Mouse (Mus musculus) G1E (cell line): ENCODE results near the gene Tmem50a. TPM values are rescaled to one million over a fixed set of nuclear protein-coding genes. Genes with fewer than 3 reads are reported as not detected.

Source experiments
- ATAC-seq: 2 replicates; pipeline ENCODE4 v1.8.0; 2016; ENCODE audit warnings: mild to moderate bottlenecking; ENCODE audit not compliant: insufficient number of reproducible peaks, poor library complexity, low FRiP score, severe bottlenecking; ENCODE audit errors: extremely low read depth
- DNase-seq: peaks from one replicate; pipeline ENCODE4 v3.0.0; 2012; ENCODE audit warnings: low spot score
- H3K27me3 ChIP-seq: 2 replicates; pipeline ENCODE4 v1.6.1; 2012; ENCODE audit warnings: mild to moderate bottlenecking, low read length, inconsistent platforms; ENCODE audit not compliant: insufficient read depth
- H3K36me3 ChIP-seq: replicated peaks from 2 replicates; pipeline ENCODE3; 2012; ENCODE audit warnings: mild to moderate bottlenecking, inconsistent platforms
- H3K4me1 ChIP-seq: 2 replicates; pipeline ENCODE4 v1.6.1; 2012; ENCODE audit warnings: low read depth, low read length, inconsistent platforms, mixed read lengths; ENCODE audit not compliant: insufficient read depth
- H3K4me3 ChIP-seq: 2 replicates; pipeline ENCODE4 v1.5.1; 2012; ENCODE audit warnings: low read depth, mild to moderate bottlenecking, inconsistent platforms, low read length, moderate library complexity, mixed read lengths
- H3K9me3 ChIP-seq: replicated peaks from 2 replicates; pipeline ENCODE4 v1.6.1; 2012; ENCODE audit warnings: inconsistent platforms
- CTCF ChIP-seq: IDR thresholded peaks from 2 replicates; pipeline ENCODE4 v1.5.1; 2012; ENCODE audit warnings: low read depth, low read length, inconsistent platforms, mixed read lengths
- GATA1 ChIP-seq: IDR thresholded peaks from 2 replicates; pipeline ENCODE4 v1.6.1; 2012; ENCODE audit warnings: borderline replicate concordance, low read length, inconsistent platforms, mixed read lengths
- GATA2 ChIP-seq: IDR thresholded peaks from 2 replicates; pipeline ENCODE4 v1.6.1; 2012; ENCODE audit warnings: low read depth, low read length, inconsistent platforms, borderline replicate concordance
- POLR2AphosphoS5 ChIP-seq: IDR thresholded peaks from 2 replicates; pipeline ENCODE4 v1.6.1; 2012; ENCODE audit warnings: low read depth, low read length, inconsistent platforms; ENCODE audit not compliant: insufficient replicate concordance
- TAL1 ChIP-seq: conservative IDR thresholded peaks from 2 replicates; pipeline ENCODE4 v1.6.1; 2012; ENCODE audit warnings: low read depth, low read length, inconsistent platforms, mixed read lengths
- polyA plus RNA-seq: library from polyadenylated mRNA; stranded (reverse); fragments of >175 nt; gene quantifications from 2 replicates; pipeline ENCODE4 v1.2.3, GENCODE M21; 2012
- total RNA-seq, 2 experiments: library from RNA; stranded (forward) in 1 of 2; stranded (reverse) in 1 of 2; fragments of 200-1000 nt in 1 of 2; fragments of >200 nt in 1 of 2; fragmentation: Nextera tagmentation in 1 of 2; gene quantifications; 2 replicates each; pipeline ENCODE4 v1.2.3; 2014 to 2017

Gene Tmem50a
- total and polyA plus RNA-seq, 3 experiments: 10.3 to 218 (median 174) TPM

DNA sequence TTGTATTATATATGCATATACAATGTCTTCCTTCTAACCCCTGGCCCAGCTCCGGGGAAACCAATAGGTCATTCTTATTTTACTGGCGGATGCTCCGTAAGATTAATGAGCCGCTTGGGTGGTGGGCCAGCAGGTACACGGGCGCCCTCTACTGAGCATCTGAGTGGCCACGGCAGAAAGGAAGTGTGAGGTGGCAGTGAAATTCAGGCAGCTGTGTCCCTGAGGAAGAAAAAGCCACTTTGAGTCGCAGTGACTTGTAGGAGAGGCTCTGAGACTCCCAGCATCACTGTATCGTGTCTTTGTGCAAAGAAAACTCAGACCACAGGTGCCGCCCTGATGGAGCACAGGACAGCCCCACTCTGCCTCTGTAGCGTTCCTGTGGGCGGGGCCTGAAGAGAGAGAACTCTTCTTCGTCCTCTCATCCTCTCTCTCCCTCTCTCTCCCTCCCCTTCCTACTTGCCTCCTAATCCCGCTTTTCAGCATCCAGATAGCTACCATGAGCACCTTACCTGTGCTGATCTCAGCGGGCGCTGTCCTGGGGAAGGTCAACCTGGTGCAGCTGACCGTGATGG is 35.3 kb downstream of the Tmem50a start:
- H3K27me3 ChIP-seq: no peaks in the 10 kb centered on the region
- no peak for ATAC-seq
- no peaks in the 10 kb centered on the region for H3K9me3 ChIP-seq
- H3K4me3 ChIP-seq: peak overlapping the region; percentile 56; the same call in 1 of the 2 replicates
- peak; percentile 52 for DNase-seq
- TF ChIP-seq GATA2 (no peak), POLR2AphosphoS5 (no peak), GATA1 (no peak), TAL1 (no peak), CTCF (peak; percentile 54)
- peaks cover 40% of the 10 kb centered on the region for H3K4me1 ChIP-seq
- peaks cover 32% of the 10 kb centered on the region for H3K36me3 ChIP-seq

DNA sequence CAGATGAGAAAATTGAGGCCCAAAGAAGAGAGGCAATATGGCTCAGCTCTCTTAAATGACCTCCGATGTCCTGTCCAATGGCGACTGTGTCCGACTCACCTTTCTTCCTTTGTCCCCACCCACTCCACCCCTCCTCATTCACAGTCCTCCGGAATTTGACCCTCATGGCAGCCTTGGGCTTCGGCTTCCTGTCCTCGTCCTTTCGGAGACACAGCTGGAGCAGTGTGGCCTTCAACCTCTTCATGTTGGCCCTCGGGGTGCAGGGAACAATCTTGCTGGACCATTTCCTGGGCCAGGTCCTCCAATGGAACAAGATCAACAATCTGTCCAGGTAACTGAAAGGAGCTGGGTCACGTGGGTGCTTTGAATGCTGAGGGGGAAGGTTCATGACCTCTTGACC is 38.7 kb downstream of the Tmem50a start:
- H3K36me3 ChIP-seq: peaks cover 11% of the 10 kb centered on the region

DNA sequence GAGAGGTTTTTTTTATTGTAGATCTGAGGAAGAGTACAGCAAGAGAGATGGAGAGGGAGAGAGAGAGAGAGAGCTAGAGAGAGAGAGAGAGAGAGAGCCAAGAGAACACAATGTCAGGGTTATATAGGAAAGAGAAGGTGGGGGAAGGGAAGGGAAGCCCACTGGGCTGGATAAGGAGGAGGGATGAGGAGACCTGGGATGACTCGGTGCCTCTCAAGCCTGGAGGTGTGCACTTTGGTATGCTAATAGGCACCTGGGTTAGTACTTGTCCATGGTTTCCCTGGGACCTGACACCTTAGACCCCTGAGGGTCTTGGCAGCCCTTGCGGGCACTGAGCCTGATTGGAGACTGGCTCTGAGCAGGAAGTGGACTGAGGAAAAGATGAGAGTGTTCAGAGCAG is 42.9 kb downstream of the Tmem50a start:
- no peak for TF ChIP-seq CTCF
- TF ChIP-seq GATA2: no peak
- TF ChIP-seq POLR2AphosphoS5: no peak
- no peak for TF ChIP-seq TAL1
- no peak for TF ChIP-seq GATA1
- ATAC-seq (no peak), DNase-seq (no peak)
- H3K36me3 ChIP-seq: peaks cover 5% of the 10 kb centered on the region
- no peaks in the 10 kb centered on the region for H3K9me3 ChIP-seq
- H3K4me3 ChIP-seq: no peak overlapping the region; the same call in 1 of the 2 replicates
- no peaks in the 10 kb centered on the region for H3K27me3 ChIP-seq
- peaks cover 78% of the 10 kb centered on the region for H3K4me1 ChIP-seq

More for the DNA sequence above, 38.7 kb downstream of the Tmem50a start:
- no peak for ATAC-seq
- TF ChIP-seq CTCF (no peak), TAL1 (no peak), GATA2 (no peak), GATA1 (no peak), POLR2AphosphoS5 (no peak)
- H3K9me3 ChIP-seq: no peaks in the 10 kb centered on the region
- H3K27me3 ChIP-seq: no peaks in the 10 kb centered on the region
- no peak overlapping the region for H3K4me3 ChIP-seq
- DNase-seq: no peak
- peaks cover 60% of the 10 kb centered on the region for H3K4me1 ChIP-seq

DNA sequence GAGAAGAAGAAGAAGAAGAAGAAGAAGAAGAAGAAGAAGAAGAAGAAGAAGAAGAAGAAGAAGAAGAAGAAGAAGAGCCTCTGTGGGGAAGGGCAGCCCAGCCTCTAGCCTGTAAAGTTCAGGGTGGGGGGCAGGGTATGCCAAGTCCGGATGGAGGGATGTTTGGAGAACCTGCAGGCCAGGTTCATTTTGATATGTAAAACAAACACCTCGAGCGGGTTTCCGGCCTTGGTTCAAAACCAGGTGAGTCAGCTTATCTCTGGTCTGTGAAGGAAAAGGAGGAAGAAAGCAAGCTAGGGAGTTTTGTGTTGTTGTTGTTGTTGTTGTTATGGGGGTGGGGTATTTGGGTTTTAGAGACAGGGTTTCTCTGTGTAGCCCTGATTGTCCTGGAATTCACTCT is 43.3 kb downstream of the Tmem50a start:
- Histone ChIP-seq H3K36me3 (peaks cover 5% of the 10 kb centered on the region), H3K4me3 (no peak overlapping the region), H3K27me3 (no peaks in the 10 kb centered on the region), H3K9me3 (no peaks in the 10 kb centered on the region), H3K4me1 (peaks cover 79% of the 10 kb centered on the region)
- no peak for ATAC-seq
- no peak for TF ChIP-seq TAL1
- TF ChIP-seq GATA1: no peak
- TF ChIP-seq CTCF: no peak
- TF ChIP-seq GATA2: no peak
- no peak for DNase-seq

DNA sequence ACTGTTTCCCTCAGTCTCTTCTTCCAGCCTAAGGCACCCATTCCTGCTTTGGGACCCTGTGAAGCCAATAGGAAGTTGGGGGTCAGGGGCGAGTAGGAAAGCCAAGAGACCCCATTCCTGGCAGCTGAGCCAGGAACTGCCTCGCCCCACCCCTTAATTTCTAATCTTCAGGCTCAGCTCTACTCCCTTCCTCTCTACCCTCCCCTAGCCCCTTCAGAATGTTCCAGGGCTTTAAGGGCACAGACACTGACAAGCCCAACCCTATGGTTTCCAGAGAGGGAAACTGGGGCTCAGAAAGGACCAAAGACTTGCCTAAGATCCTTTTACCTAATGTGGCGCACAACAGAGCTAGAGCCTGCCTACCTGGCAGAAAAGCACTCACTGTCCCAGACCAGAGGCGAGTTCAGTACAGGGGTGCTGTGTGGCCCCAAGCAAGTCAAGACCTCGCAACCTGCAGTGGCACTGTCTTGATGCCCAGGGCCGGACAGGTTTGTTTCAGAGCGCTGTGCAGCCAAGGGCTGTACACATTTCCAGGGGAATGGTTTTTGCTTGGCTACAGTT is 44.9 kb downstream of the Tmem50a start:
- no peaks in the 10 kb centered on the region for H3K9me3 ChIP-seq
- no peak for TF ChIP-seq TAL1
- TF ChIP-seq CTCF: no peak
- no peak for TF ChIP-seq POLR2AphosphoS5
- no peak for TF ChIP-seq GATA1
- TF ChIP-seq GATA2: no peak
- H3K27me3 ChIP-seq: no peaks in the 10 kb centered on the region
- H3K4me1 ChIP-seq: peaks cover 88% of the 10 kb centered on the region
- no peak for DNase-seq
- peaks cover 2% of the 10 kb centered on the region for H3K36me3 ChIP-seq
- no peak for ATAC-seq
- peak overlapping the region; percentile 69 for H3K4me3 ChIP-seq

DNA sequence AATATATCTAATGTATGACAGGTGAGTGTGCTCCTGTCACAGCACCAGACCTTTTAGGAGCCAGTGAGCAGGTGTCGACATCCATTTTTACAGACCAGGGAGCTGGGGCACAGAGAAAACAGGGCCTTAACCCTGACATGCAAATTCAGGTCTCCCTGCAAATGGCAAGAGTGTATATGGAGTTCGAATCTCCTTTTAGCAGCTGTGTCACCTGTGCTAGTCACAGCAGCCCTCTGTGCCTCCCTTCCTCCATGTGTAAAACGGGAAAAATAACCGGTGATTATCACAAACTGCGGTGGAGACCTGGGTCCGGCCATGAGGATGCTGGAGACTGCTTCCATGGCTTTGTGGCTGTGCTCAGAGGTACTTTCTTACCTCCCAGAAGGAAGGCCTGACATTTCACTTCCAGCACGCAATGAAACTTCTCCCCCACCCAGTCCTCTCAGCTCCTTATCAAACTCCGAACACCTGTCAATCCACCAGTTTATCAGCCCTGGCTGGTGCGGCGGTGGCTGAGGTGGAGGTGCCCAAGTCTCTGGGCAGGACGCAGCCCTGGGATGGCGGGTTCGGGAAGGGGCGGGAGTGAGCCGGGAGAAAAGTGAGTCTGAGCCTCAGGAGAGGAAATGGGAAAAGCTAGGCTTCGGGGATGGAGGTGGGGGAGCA is 45.6 kb downstream of the Tmem50a start:
- Histone ChIP-seq H3K27me3 (no peaks in the 10 kb centered on the region), H3K4me3 (peak overlapping the region; percentile 69), H3K4me1 (peaks cover 89% of the 10 kb centered on the region), H3K9me3 (no peaks in the 10 kb centered on the region), H3K36me3 (peaks cover 2% of the 10 kb centered on the region)
- TF ChIP-seq GATA2 (no peak), TAL1 (peak; percentile 92)
- peak; percentile 78 for DNase-seq
- ATAC-seq: peak; percentile 71
